Mouse (Mus musculus): ENCODE data around the gene Tpm1.

GRCm38 (mm10) chr9:67028133-67028724, 21.0 kb downstream of the Tpm1 start:
- TF ChIP-seq CTCF (IDR thresholded peaks at IDR 0.05; ENCODE audit: low read depth, low read length), result no peak
- no peak for TF ChIP-seq POLR2A (IDR thresholded peaks at IDR 0.05; ENCODE audit: extremely low read depth, insufficient read depth, low read length)

All from liver, adult 2 months (tissue).